Mouse (Mus musculus): Measurements from ENCODE around the gene Tldc1. TPM values are rescaled to one million over a fixed set of nuclear protein-coding genes. Genes with fewer than 3 reads are reported as not detected.

Gene Tldc1
- polyA plus RNA-seq (2016; fragmentation: Nextera tagmentation; extraction: Ambion mirVana) = 14.6 and 14.8 TPM in 2 replicates

- peak; percentile 97 for ATAC-seq (ENCODE audit: insufficient number of reproducible peaks, low FRiP score)
- Histone ChIP-seq H3K9ac (peak within 1 kb of the TSS; percentile 80), H3K9me3 (replicated peaks) (no peaks in the 10 kb centered on the region), H3K27me3 (replicated peaks) (peaks cover 3% of the 10 kb centered on the region; the same call in 1 of the 2 replicates), H3K4me2 (peak within 1 kb of the TSS; percentile 87), H3K4me1 (replicated peaks) (peaks cover 18% of the 10 kb centered on the region), H3K27ac (ENCODE audit: poor library complexity, severe bottlenecking) (peak within 1 kb of the TSS; percentile 76), H3K4me3 (peak within 1 kb of the TSS; percentile 63), H3K36me3 (peaks cover 3% of the 10 kb centered on the region; the same call in 1 of the 2 replicates)
- WGBS = under 1% methylated on average over 18 of the region's 18 CpGs
Observed at GRCm38 (mm10) chr8:119778263-119778662, at the start of gene Tldc1. Tldc1 (minus strand) TSS chr8:119778416.

- H3K9ac ChIP-seq = 0 out of 2 replicates have a peak overlapping the region, but pooled peaks have one; percentile 26
- WGBS = 49% methylated on average over 4 of the region's 4 CpGs
Observed at GRCm38 (mm10) chr8:119827721-119828153, 49.5 kb upstream of the Tldc1 start.

GRCm38 (mm10) chr8:119826982-119827381 is 48.8 kb upstream of the Tldc1 start:
- WGBS = 37% methylated on average over 5 of the region's 5 CpGs
- Histone ChIP-seq H3K4me2 (no peak overlapping the region), H3K27me3 (replicated peaks) (no peaks in the 10 kb centered on the region), H3K4me1 (replicated peaks) (peaks cover 75% of the 10 kb centered on the region), H3K4me3 (no peak overlapping the region), H3K36me3 (peaks cover 5% of the 10 kb centered on the region), H3K9me3 (replicated peaks) (no peaks in the 10 kb centered on the region), H3K27ac (ENCODE audit: poor library complexity, severe bottlenecking) (no peak overlapping the region), H3K9ac (no peak overlapping the region)
- ATAC-seq (ENCODE audit: insufficient number of reproducible peaks, low FRiP score) = no peak; the same call in 1 of the 2 replicates

More at GRCm38 (mm10) chr8:119827721-119828153, 49.5 kb upstream of the Tldc1 start:
- Histone ChIP-seq H3K27ac (ENCODE audit: poor library complexity, severe bottlenecking) (peak overlapping the region; percentile 58; the same call in 1 of the 2 replicates), H3K27me3 (replicated peaks) (no peaks in the 10 kb centered on the region), H3K4me2 (no peak overlapping the region), H3K9me3 (replicated peaks) (no peaks in the 10 kb centered on the region), H3K4me1 (replicated peaks) (peaks cover 82% of the 10 kb centered on the region), H3K4me3 (no peak overlapping the region), H3K36me3 (no peaks in the 10 kb centered on the region)
- no peak for ATAC-seq (ENCODE audit: insufficient number of reproducible peaks, low FRiP score)

- Histone ChIP-seq H3K9me3 (replicated peaks) (no peaks in the 10 kb centered on the region), H3K27ac (ENCODE audit: poor library complexity, severe bottlenecking) (peak overlapping the region; percentile 9; the same call in 1 of the 2 replicates), H3K27me3 (replicated peaks) (no peaks in the 10 kb centered on the region), H3K4me2 (0 out of 2 replicates have a peak overlapping the region, but pooled peaks have one; percentile 18), H3K36me3 (peaks cover 10% of the 10 kb centered on the region), H3K9ac (no peak overlapping the region), H3K4me3 (no peak overlapping the region), H3K4me1 (replicated peaks) (peaks cover 66% of the 10 kb centered on the region)
- no peak for ATAC-seq (ENCODE audit: insufficient number of reproducible peaks, low FRiP score)
- WGBS = 57% methylated on average over 19 of the region's 19 CpGs
Observed at GRCm38 (mm10) chr8:119825950-119826730, 47.9 kb upstream of the Tldc1 start.

GRCm38 (mm10) chr8:119824809-119825273 is 46.6 kb upstream of the Tldc1 start:
- Histone ChIP-seq H3K27me3 (replicated peaks) (no peaks in the 10 kb centered on the region), H3K9ac (no peak overlapping the region), H3K4me3 (no peak overlapping the region), H3K36me3 (peaks cover 17% of the 10 kb centered on the region), H3K4me2 (no peak overlapping the region), H3K4me1 (replicated peaks) (peaks cover 53% of the 10 kb centered on the region), H3K9me3 (replicated peaks) (no peaks in the 10 kb centered on the region), H3K27ac (ENCODE audit: poor library complexity, severe bottlenecking) (no peak overlapping the region; the same call in 1 of the 2 replicates)
- no peak for ATAC-seq (ENCODE audit: insufficient number of reproducible peaks, low FRiP score)
- 71% methylated on average over 11 of the region's 11 CpGs for WGBS

- no peaks in the 10 kb centered on the region for H3K9me3 ChIP-seq (replicated peaks)
- H3K27me3 ChIP-seq (replicated peaks) = no peaks in the 10 kb centered on the region
- no peak overlapping the region for H3K9ac ChIP-seq
- H3K4me1 ChIP-seq (replicated peaks) = peaks cover 46% of the 10 kb centered on the region
- H3K4me3 ChIP-seq = no peak overlapping the region
- H3K27ac ChIP-seq (ENCODE audit: poor library complexity, severe bottlenecking) = no peak overlapping the region
- H3K4me2 ChIP-seq = no peak overlapping the region
- 76% methylated on average over 4 of the region's 4 CpGs for WGBS
- H3K36me3 ChIP-seq = peaks cover 17% of the 10 kb centered on the region
- no peak for ATAC-seq (ENCODE audit: insufficient number of reproducible peaks, low FRiP score)
Observed at GRCm38 (mm10) chr8:119824100-119824499, 45.9 kb upstream of the Tldc1 start.

- no peak overlapping the region for H3K4me3 ChIP-seq
- H3K4me2 ChIP-seq = no peak overlapping the region
- no peaks in the 10 kb centered on the region for H3K9me3 ChIP-seq (replicated peaks)
- peaks cover 38% of the 10 kb centered on the region for H3K4me1 ChIP-seq (replicated peaks)
- H3K27ac ChIP-seq (ENCODE audit: poor library complexity, severe bottlenecking) = no peak overlapping the region
- WGBS = 91% methylated on average over 9 of the region's 9 CpGs
- H3K36me3 ChIP-seq = peaks cover 17% of the 10 kb centered on the region
- H3K9ac ChIP-seq = no peak overlapping the region
- no peaks in the 10 kb centered on the region for H3K27me3 ChIP-seq (replicated peaks)
- no peak for ATAC-seq (ENCODE audit: insufficient number of reproducible peaks, low FRiP score)
Observed at GRCm38 (mm10) chr8:119823278-119823677, 45.1 kb upstream of the Tldc1 start.

GRCm38 (mm10) chr8:119821691-119822090 is 43.5 kb upstream of the Tldc1 start:
- 87% methylated on average over 6 of the region's 6 CpGs for WGBS
- no peaks in the 10 kb centered on the region for H3K9me3 ChIP-seq (replicated peaks)
- ATAC-seq (ENCODE audit: insufficient number of reproducible peaks, low FRiP score) = no peak

GRCm38 (mm10) chr8:119819976-119820375 is 41.8 kb upstream of the Tldc1 start:
- H3K4me2 ChIP-seq = no peak overlapping the region

More at GRCm38 (mm10) chr8:119821691-119822090, 43.5 kb upstream of the Tldc1 start:
- Histone ChIP-seq H3K9ac (no peak overlapping the region), H3K27ac (ENCODE audit: poor library complexity, severe bottlenecking) (no peak overlapping the region), H3K27me3 (replicated peaks) (no peaks in the 10 kb centered on the region), H3K4me3 (no peak overlapping the region), H3K36me3 (peaks cover 17% of the 10 kb centered on the region), H3K4me2 (no peak overlapping the region), H3K4me1 (replicated peaks) (peaks cover 28% of the 10 kb centered on the region)

GRCm38 (mm10) chr8:119819316-119819715 is 41.1 kb upstream of the Tldc1 start:
- no peak overlapping the region for H3K4me2 ChIP-seq
- no peaks in the 10 kb centered on the region for H3K9me3 ChIP-seq (replicated peaks)
- H3K27ac ChIP-seq (ENCODE audit: poor library complexity, severe bottlenecking) = no peak overlapping the region
- WGBS = 78% methylated on average over 7 of the region's 7 CpGs
- no peak overlapping the region for H3K4me3 ChIP-seq
- peaks cover 13% of the 10 kb centered on the region for H3K4me1 ChIP-seq (replicated peaks)
- ATAC-seq (ENCODE audit: insufficient number of reproducible peaks, low FRiP score) = no peak
- peaks cover 24% of the 10 kb centered on the region for H3K36me3 ChIP-seq
- no peak overlapping the region for H3K9ac ChIP-seq
- no peaks in the 10 kb centered on the region for H3K27me3 ChIP-seq (replicated peaks)

More at GRCm38 (mm10) chr8:119819976-119820375, 41.8 kb upstream of the Tldc1 start:
- ATAC-seq (ENCODE audit: insufficient number of reproducible peaks, low FRiP score) = no peak
- Histone ChIP-seq H3K9ac (no peak overlapping the region), H3K9me3 (replicated peaks) (no peaks in the 10 kb centered on the region), H3K4me1 (replicated peaks) (peaks cover 15% of the 10 kb centered on the region), H3K4me3 (no peak overlapping the region), H3K36me3 (peaks cover 24% of the 10 kb centered on the region), H3K27ac (ENCODE audit: poor library complexity, severe bottlenecking) (no peak overlapping the region), H3K27me3 (replicated peaks) (no peaks in the 10 kb centered on the region)
- WGBS = 93% methylated on average over 8 of the region's 8 CpGs

- Histone ChIP-seq H3K9ac (no peak overlapping the region), H3K9me3 (replicated peaks) (no peaks in the 10 kb centered on the region), H3K4me1 (replicated peaks) (peaks cover 27% of the 10 kb centered on the region), H3K36me3 (peaks cover 24% of the 10 kb centered on the region), H3K27ac (ENCODE audit: poor library complexity, severe bottlenecking) (no peak overlapping the region), H3K4me2 (no peak overlapping the region), H3K4me3 (no peak overlapping the region), H3K27me3 (replicated peaks) (no peaks in the 10 kb centered on the region)
- WGBS = 49% methylated on average over 12 of the region's 12 CpGs
- no peak for ATAC-seq (ENCODE audit: insufficient number of reproducible peaks, low FRiP score)
Observed at GRCm38 (mm10) chr8:119817446-119817845, 39.2 kb upstream of the Tldc1 start.

Measured in heart, embryonic 12.5 days (tissue).